Mouse (Mus musculus): Measurements from ENCODE around the gene Dnmt3c.

DNA sequence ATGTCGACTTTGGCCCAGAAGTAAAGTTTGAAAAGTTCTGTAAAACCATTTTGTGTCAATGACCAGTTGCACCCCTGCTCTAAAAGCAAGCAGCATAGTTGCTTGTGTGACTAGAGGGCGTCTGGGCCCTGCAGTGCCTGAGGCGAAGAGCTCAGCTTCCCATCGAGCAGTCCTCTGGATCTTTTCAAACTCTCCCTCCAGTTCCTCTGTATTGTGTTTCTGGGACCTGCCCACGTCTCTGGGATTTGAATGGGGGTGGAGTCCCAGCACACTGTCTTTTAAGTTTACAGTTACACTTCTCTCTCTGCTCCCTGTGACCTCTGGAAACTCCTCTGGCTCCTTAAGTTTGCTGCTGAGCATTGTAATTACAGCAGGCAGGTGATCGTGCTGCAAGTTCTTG, 71.0 kb downstream of the Dnmt3c start:
- TF ChIP-seq MYOG (IDR thresholded peaks at IDR 0.05; ENCODE audit: control insufficient read depth in 1 of 3, insufficient read depth in 1 of 3, insufficient read length in 2 of 3, low read depth in 2 of 3) (no peak), POLR2A (IDR thresholded peaks at IDR 0.05; ENCODE audit: insufficient read length, low read depth) (no peak), TCF12 (IDR thresholded peaks at IDR 0.05; ENCODE audit: insufficient read depth, poor library complexity, severe bottlenecking) (no peak), USF1 (IDR thresholded peaks at IDR 0.05; ENCODE audit: low read depth) (no peak)

Data from myocyte (in vitro differentiated cells).